Mouse (Mus musculus) olfactory bulb, adult 2 months (tissue): Measurements from ENCODE around the gene Megf6.

Experiments used
- CTCF ChIP-seq: fragments of 200-500 bp; IDR thresholded peaks from 2 replicates; pipeline ENCODE4 v1.5.1; 2012; ENCODE audit warnings: low read depth, mild to moderate bottlenecking, low read length, moderate library complexity; ENCODE audit not compliant: insufficient read depth
- POLR2A ChIP-seq: fragments of 200-500 bp; IDR thresholded peaks from 2 replicates; pipeline ENCODE4 v1.6.1; 2012; ENCODE audit warnings: mild to moderate bottlenecking, low read depth, low read length, moderate library complexity; ENCODE audit not compliant: insufficient read depth

GRCm38 (mm10) chr4:154260755-154261154 lies 90.2 kb downstream of the Megf6 start:
- no peak for TF ChIP-seq CTCF
- no peak for TF ChIP-seq POLR2A
